In genomic region chr7:16858336-16858735, GRCm38 (mm10) we compare ENCODE assay signal across 9 mouse cellular contexts. TPM values are rescaled to one million over a fixed set of nuclear protein-coding genes. Genes with fewer than 3 reads are reported as not detected.
DNase-seq lines count a peak whose midpoint lies in the region; ATAC-seq and TF ChIP-seq lines count a peak whose summit lies in the region.
"Had no signal": no experiment of that assay in that cellular context is flagged by ENCODE, and none has a peak within 500 bp of the region (broad histone marks: within the 10 kb centered on the region; RNA-seq: fewer than 3 reads in every experiment).

No protein-coding gene starts in this region.

- DNase-seq in adrenal gland, postnatal 10 days, result peak; percentile 68
- no peak for DNase-seq in adrenal gland, postnatal 4 days (ENCODE audit: low spot score in 2 of 2)
- DNase-seq in lung, adult 18-20 months, result peak; percentile 39 to 43
- DNase-seq in lung, postnatal 10 days, result no peak
- DNase-seq in forebrain, embryonic 11.5 days (ENCODE audit: low spot score), result peak; percentile 67
- no peak for DNase-seq in liver, embryonic 14.5 days (ENCODE audit: low read depth in 3 of 3, low spot score in 3 of 3)
- peak; percentile 21 for DNase-seq in spleen, adult 12 weeks (ENCODE audit: low spot score)
- DNase-seq in layer of hippocampus, postnatal 36 days, result no peak

- TF ChIP-seq EP300 in liver, embryonic 14.5 days (IDR thresholded peaks at IDR 0.05; ENCODE audit: low read depth), result no peak

- no peak overlapping the region for H3K9ac ChIP-seq in forebrain, embryonic 11.5 days (ENCODE audit: low read length)
- H3K9ac ChIP-seq in liver, embryonic 14.5 days (replicated peaks), result no peak overlapping the region

- H3K27ac ChIP-seq in forebrain, embryonic 11.5 days (ENCODE audit: low read depth, low read length), result no peak overlapping the region
- H3K27ac ChIP-seq in liver, embryonic 14.5 days, result no peak overlapping the region

- H3K9me3 ChIP-seq in forebrain, embryonic 11.5 days (ENCODE audit: control insufficient read depth, low read length), result no peaks in the 10 kb centered on the region
- no peaks in the 10 kb centered on the region for H3K9me3 ChIP-seq in liver, embryonic 14.5 days (ENCODE audit: control insufficient read depth, low read length)
- H3K9me3 ChIP-seq: megakaryocyte, embryonic 14.5 days had no signal

- no peak overlapping the region for H3K4me2 ChIP-seq in forebrain, embryonic 11.5 days (ENCODE audit: low read depth, low read length, severe bottlenecking)
- H3K4me2 ChIP-seq in liver, embryonic 14.5 days (ENCODE audit: low read depth), result no peak overlapping the region

- no peaks in the 10 kb centered on the region for H3K27me3 ChIP-seq in forebrain, embryonic 11.5 days (ENCODE audit: control insufficient read depth, insufficient read depth, low read length)
- H3K27me3 ChIP-seq in liver, embryonic 14.5 days (ENCODE audit: control insufficient read depth, insufficient read depth, low read length), result no peaks in the 10 kb centered on the region
- H3K27me3 ChIP-seq: megakaryocyte, embryonic 14.5 days had no signal

- ATAC-seq in forebrain, embryonic 11.5 days (replicated peaks; ENCODE audit: low FRiP score), result no peak
- ATAC-seq in liver, embryonic 14.5 days (ENCODE audit: insufficient read depth), result no peak

- H3K4me1 ChIP-seq in forebrain, embryonic 11.5 days (replicated peaks; ENCODE audit: control insufficient read depth, insufficient read depth, low read length), result no peaks in the 10 kb centered on the region
- H3K4me1 ChIP-seq in liver, embryonic 14.5 days (replicated peaks; ENCODE audit: control insufficient read depth in 2 of 2, insufficient read depth in 2 of 2, low read length in 1 of 2), result no peaks in the 10 kb centered on the region

- H3K36me3 ChIP-seq in forebrain, embryonic 11.5 days (ENCODE audit: control insufficient read depth, insufficient read depth, low read length), result peaks cover 8% of the 10 kb centered on the region
- no peaks in the 10 kb centered on the region for H3K36me3 ChIP-seq in liver, embryonic 14.5 days (replicated peaks; ENCODE audit: control insufficient read depth, insufficient read depth, low read depth)

- peak; percentile 92 for TF ChIP-seq CTCF in liver, embryonic 14.5 days (IDR thresholded peaks at IDR 0.05; ENCODE audit: low read depth)

- no peak overlapping the region for H3K4me3 ChIP-seq in forebrain, embryonic 11.5 days (ENCODE audit: low read depth, low read length)
- H3K4me3 ChIP-seq in liver, embryonic 14.5 days (ENCODE audit: insufficient read depth in 1 of 2, low read depth in 2 of 2, low read length in 2 of 2), result no peak overlapping the region
- H3K4me3 ChIP-seq: megakaryocyte, embryonic 14.5 days had no signal

- 18% methylated on average over 17 of the region's 17 CpGs for WGBS in forebrain, embryonic 11.5 days
- 36% methylated on average over 17 of the region's 17 CpGs for WGBS in liver, embryonic 14.5 days (ENCODE audit: insufficient replicate concordance)

RNA-seq across cellular contexts. Expression of gene Prkd2, which starts 15.6 kb away (rescaled TPM):
- 10 to 100 TPM; 22.2 to 27.2 TPM for total RNA-seq in adrenal gland, postnatal 10 days (2021)
- 10 to 100 TPM; 22.0 to 22.2 TPM for total RNA-seq in adrenal gland, postnatal 4 days (2021)
- polyA plus RNA-seq in forebrain, embryonic 11.5 days (2014; fragmentation: Nextera tagmentation; extraction: Ambion mirVana), result 11.0 and 11.6 TPM in 2 replicates
- 2.5 and 3.2 TPM in 2 replicates for polyA plus RNA-seq in liver, embryonic 14.5 days (2012; rRNA removed)
- 1.8 and 2.2 TPM in 2 replicates for polyA plus RNA-seq in liver, embryonic 14.5 days (2014; fragmentation: Nextera tagmentation; extraction: Ambion mirVana)
- 1 to 10 TPM; 5.8 to 8.2 TPM for total RNA-seq in layer of hippocampus, postnatal 36 days (2021)

RNA-seq across cellular contexts. Expression of gene Dact3, which starts 16.8 kb away (rescaled TPM):
- 1 to 10 TPM; 5.7 to 7.0 TPM for total RNA-seq in adrenal gland, postnatal 10 days (2021)
- 10 to 100 TPM; 12.7 to 13.7 TPM for total RNA-seq in adrenal gland, postnatal 4 days (2021)
- 4.8 and 7.0 TPM in 2 replicates for polyA plus RNA-seq in forebrain, embryonic 11.5 days (2014; fragmentation: Nextera tagmentation; extraction: Ambion mirVana)
- polyA plus RNA-seq in liver, embryonic 14.5 days (2012; rRNA removed), result 0.68 and 0.92 TPM in 2 replicates
- 0.09 and 0.14 TPM in 2 replicates for polyA plus RNA-seq in liver, embryonic 14.5 days (2014; fragmentation: Nextera tagmentation; extraction: Ambion mirVana)
- total RNA-seq in layer of hippocampus, postnatal 36 days (2021), result 100 to 1,000 TPM; 146 to 149 TPM

RNA-seq across cellular contexts. Expression of gene Gng8, which starts 33.2 kb away (rescaled TPM):
- 1 to 10 TPM in 1 of 2 experiments, under 1 TPM in 1; 0.84 to 2.0 TPM for total RNA-seq in adrenal gland, postnatal 10 days (2021)
- 1 to 10 TPM; 2.4 to 4.0 TPM for total RNA-seq in adrenal gland, postnatal 4 days (2021)
- 7.3 and 7.4 TPM in 2 replicates for polyA plus RNA-seq in forebrain, embryonic 11.5 days (2014; fragmentation: Nextera tagmentation; extraction: Ambion mirVana)
- 0.44 and 0.47 TPM in 2 replicates for polyA plus RNA-seq in liver, embryonic 14.5 days (2012; rRNA removed)
- polyA plus RNA-seq in liver, embryonic 14.5 days (2014; fragmentation: Nextera tagmentation; extraction: Ambion mirVana), result not detected in 2 replicates
- total RNA-seq in layer of hippocampus, postnatal 36 days (2021), result 1 to 10 TPM; 2.4 to 2.7 TPM

RNA-seq across cellular contexts. Expression of gene Fkrp, which starts 41.8 kb away (rescaled TPM):
- total RNA-seq in adrenal gland, postnatal 10 days (2021), result 10 to 100 TPM; 22.4 to 22.6 TPM
- total RNA-seq in adrenal gland, postnatal 4 days (2021), result 10 to 100 TPM; 26.3 to 29.0 TPM
- polyA plus RNA-seq in forebrain, embryonic 11.5 days (2014; fragmentation: Nextera tagmentation; extraction: Ambion mirVana), result 27.1 and 29.0 TPM in 2 replicates
- 5.6 and 6.6 TPM in 2 replicates for polyA plus RNA-seq in liver, embryonic 14.5 days (2012; rRNA removed)
- polyA plus RNA-seq in liver, embryonic 14.5 days (2014; fragmentation: Nextera tagmentation; extraction: Ambion mirVana), result 7.2 and 8.9 TPM in 2 replicates
- total RNA-seq in layer of hippocampus, postnatal 36 days (2021), result 10 to 100 TPM; 41.8 to 44.7 TPM

RNA-seq across cellular contexts. Expression of gene Strn4, which starts 42.6 kb away (rescaled TPM):
- total RNA-seq in adrenal gland, postnatal 10 days (2021), result 10 to 100 TPM; 63.8 to 72.8 TPM
- total RNA-seq in adrenal gland, postnatal 4 days (2021), result 100 to 1,000 TPM in 1 of 2 experiments, 10 to 100 TPM in 1; 96.9 to 106 TPM
- 137 and 166 TPM in 2 replicates for polyA plus RNA-seq in forebrain, embryonic 11.5 days (2014; fragmentation: Nextera tagmentation; extraction: Ambion mirVana)
- polyA plus RNA-seq in liver, embryonic 14.5 days (2012; rRNA removed), result 41.3 and 43.0 TPM in 2 replicates
- 27.2 and 32.2 TPM in 2 replicates for polyA plus RNA-seq in liver, embryonic 14.5 days (2014; fragmentation: Nextera tagmentation; extraction: Ambion mirVana)
- 100 to 1,000 TPM; 288 to 292 TPM for total RNA-seq in layer of hippocampus, postnatal 36 days (2021)

Comparison
In these comparisons a context has a peak if more than half of its experiments do, and no peak if none do; other contexts are left out.
1. DNase-seq: peak in adrenal gland, postnatal 10 days (single experiment), lung, adult 18-20 months (2 of 2), forebrain, embryonic 11.5 days (single experiment) and spleen, adult 12 weeks (single experiment); none in adrenal gland, postnatal 4 days (0 of 2), lung, postnatal 10 days (single experiment), liver, embryonic 14.5 days (0 of 3) and layer of hippocampus, postnatal 36 days (0 of 2).
2. RNA of gene Dact3, which starts 16.8 kb away (total RNA-seq): 146 to 149 TPM in layer of hippocampus, postnatal 36 days; 12.7 to 13.7 TPM in adrenal gland, postnatal 4 days and 5.7 to 7.0 TPM in adrenal gland, postnatal 10 days; every median in the first group is over 10 times any median in the second.